Mouse (Mus musculus): ENCODE results near the gene Erp27.

Gene Erp27

DNA sequence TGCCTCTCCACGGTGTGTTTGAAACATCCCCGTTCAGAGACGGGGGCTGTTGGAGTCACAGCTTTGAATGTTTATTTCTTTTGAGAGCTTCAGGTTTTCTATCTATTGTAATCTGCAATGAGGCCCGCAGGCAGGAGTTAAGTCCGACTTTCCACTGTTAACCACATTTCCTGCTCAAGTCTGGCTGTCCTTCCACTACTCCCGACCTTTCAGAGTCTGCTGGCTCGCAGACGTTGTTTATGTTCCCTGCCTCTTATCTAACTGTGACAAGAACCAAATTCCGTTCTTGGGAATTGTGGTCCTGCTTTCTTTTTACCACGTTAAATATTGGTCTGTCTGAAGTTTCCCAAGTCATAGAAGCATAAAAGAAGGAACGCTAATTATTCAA lies 64.1 kb downstream of the Erp27 start:
- Histone ChIP-seq H3K4me3 (replicated peaks; ENCODE audit: low read length) (0 out of 2 replicates have a peak overlapping the region, but pooled peaks have one; percentile 52), H3K4me1 (replicated peaks; ENCODE audit: low read depth, low read length) (peaks cover 14% of the 10 kb centered on the region), H3K27me3 (ENCODE audit: insufficient read depth, low read length) (peaks cover 14% of the 10 kb centered on the region; the same call in 1 of the 2 replicates), H3K9me3 (ENCODE audit: low read length) (no peaks in the 10 kb centered on the region), H3K36me3 (ENCODE audit: insufficient read depth, low read length) (no peaks in the 10 kb centered on the region)
- no peak for TF ChIP-seq CTCF (conservative IDR thresholded peaks at IDR 0.05; ENCODE audit: low read length)
- TF ChIP-seq NANOG (IDR thresholded peaks at IDR 0.05; ENCODE audit: borderline replicate concordance, low read length), result no peak
- TF ChIP-seq POU5F1 (IDR thresholded peaks at IDR 0.05; ENCODE audit: borderline replicate concordance, low read length), result no peak
